Mouse (Mus musculus): ENCODE measurements at regions not wholly inside any gene's neighbourhood (a gene's known extent, or its start where the extent isn't known, plus 50 kb on each side); places are given as distances from the start of the nearest gene placed in this dataset.

DNA sequence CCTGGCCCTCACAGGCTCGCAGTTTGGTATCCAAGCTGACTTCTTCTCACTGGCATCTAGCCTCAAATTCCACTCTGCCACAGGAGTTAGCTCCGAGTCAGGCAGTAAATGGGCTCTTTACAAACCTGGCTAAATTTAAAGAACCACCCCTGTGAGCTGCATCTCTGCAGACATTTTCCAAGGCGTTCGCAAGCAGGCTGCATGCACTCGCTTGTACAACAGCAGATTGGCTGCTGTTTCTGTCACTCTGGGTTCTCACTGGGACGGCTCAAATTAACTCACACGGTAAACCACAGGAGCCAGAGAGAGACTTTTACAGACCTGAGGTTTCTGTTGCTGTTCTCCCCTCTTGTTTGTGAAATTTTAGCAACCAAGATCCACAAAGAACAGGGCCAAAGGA lies 321.3 kb upstream of the Noct start:
- Histone ChIP-seq H3K27me3 (ENCODE audit: control insufficient read depth, insufficient read depth, low read length) (no peaks in the 10 kb centered on the region), H3K4me3 (ENCODE audit: control insufficient read depth, low read depth, low read length) (no peak overlapping the region), H3K36me3 (ENCODE audit: control insufficient read depth, insufficient read depth, low read length) (no peaks in the 10 kb centered on the region), H3K4me1 (ENCODE audit: control insufficient read depth, insufficient read depth, low read length) (peaks cover 7% of the 10 kb centered on the region), H3K27ac (ENCODE audit: control insufficient read depth, insufficient read depth, low read depth, low read length) (no peak overlapping the region)
- TF ChIP-seq CTCF (IDR thresholded peaks at IDR 0.05; ENCODE audit: control insufficient read depth, insufficient read depth, insufficient replicate concordance, low read depth, low read length) (no peak), POLR2A (IDR thresholded peaks at IDR 0.05; ENCODE audit: control insufficient read depth, low read depth, low read length) (no peak)

DNA sequence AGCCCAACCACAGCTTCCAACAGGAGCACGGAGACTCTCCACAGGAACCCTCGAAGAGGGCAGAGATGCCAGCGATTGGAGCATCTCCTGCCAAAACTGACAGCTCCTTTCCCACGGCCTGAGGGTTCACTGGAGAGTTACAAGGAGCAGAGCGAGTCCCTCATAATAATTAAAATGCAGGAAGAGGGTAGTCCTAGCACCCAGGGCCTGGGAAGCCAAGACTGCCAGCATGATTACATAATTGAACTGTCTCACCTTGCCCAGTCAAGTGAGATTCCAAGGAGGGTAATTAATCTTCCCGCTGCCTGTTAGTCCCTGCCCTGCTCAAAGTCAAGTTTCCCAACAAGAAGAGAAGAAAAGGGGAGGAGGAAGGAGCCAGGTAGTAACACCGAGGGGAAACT lies 319.5 kb upstream of the Noct start:
- TF ChIP-seq CTCF (IDR thresholded peaks at IDR 0.05; ENCODE audit: control insufficient read depth, insufficient read depth, insufficient replicate concordance, low read depth, low read length): no peak
- TF ChIP-seq POLR2A (IDR thresholded peaks at IDR 0.05; ENCODE audit: control insufficient read depth, low read depth, low read length): no peak
- peaks cover 7% of the 10 kb centered on the region for H3K4me1 ChIP-seq (ENCODE audit: control insufficient read depth, insufficient read depth, low read length)
- H3K27ac ChIP-seq (ENCODE audit: control insufficient read depth, insufficient read depth, low read depth, low read length): no peak overlapping the region
- H3K27me3 ChIP-seq (ENCODE audit: control insufficient read depth, insufficient read depth, low read length): no peaks in the 10 kb centered on the region
- H3K4me3 ChIP-seq (ENCODE audit: control insufficient read depth, low read depth, low read length): no peak overlapping the region
- no peaks in the 10 kb centered on the region for H3K36me3 ChIP-seq (ENCODE audit: control insufficient read depth, insufficient read depth, low read length)

DNA sequence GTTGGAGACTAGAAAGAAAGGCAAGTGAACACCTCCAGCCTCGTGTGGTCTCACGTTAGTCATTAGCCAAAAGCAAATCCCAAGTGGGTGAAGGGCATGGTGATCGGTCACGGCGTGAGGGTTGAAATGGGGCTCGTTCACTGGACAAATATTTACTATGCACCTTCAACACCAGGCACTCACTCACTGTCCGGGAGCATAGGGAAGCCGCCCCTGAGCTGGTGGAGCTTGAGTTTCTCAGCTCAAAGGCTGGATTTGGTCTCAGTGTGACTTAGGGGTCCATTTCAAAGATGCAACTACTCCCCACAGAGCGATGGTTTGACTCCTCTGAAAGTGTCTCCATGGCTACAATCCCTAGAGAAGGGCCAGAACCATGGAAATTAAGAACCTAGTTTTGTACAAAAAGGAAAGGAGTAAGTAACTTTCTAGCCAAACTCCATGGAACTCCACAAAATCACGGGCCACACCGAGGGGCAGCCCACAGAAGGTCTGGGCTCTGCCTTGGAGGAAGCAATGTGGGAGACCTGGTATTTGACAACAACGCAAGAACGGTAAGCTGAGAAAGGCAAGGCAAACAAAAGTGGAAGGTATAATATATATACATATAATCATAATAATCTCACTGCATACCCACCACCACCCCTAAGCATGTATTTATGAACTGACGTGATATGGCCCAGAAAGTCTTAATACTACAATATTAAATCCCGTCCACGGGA lies 318.8 kb upstream of the Noct start:
- Histone ChIP-seq H3K4me3 (ENCODE audit: control insufficient read depth, low read depth, low read length) (peak overlapping the region; percentile 52), H3K27ac (ENCODE audit: control insufficient read depth, insufficient read depth, low read depth, low read length) (no peak overlapping the region), H3K36me3 (ENCODE audit: control insufficient read depth, insufficient read depth, low read length) (no peaks in the 10 kb centered on the region), H3K4me1 (ENCODE audit: control insufficient read depth, insufficient read depth, low read length) (peaks cover 7% of the 10 kb centered on the region), H3K27me3 (ENCODE audit: control insufficient read depth, insufficient read depth, low read length) (no peaks in the 10 kb centered on the region)
- no peak for TF ChIP-seq POLR2A (IDR thresholded peaks at IDR 0.05; ENCODE audit: control insufficient read depth, low read depth, low read length)
- TF ChIP-seq CTCF (IDR thresholded peaks at IDR 0.05; ENCODE audit: control insufficient read depth, insufficient read depth, insufficient replicate concordance, low read depth, low read length): no peak

DNA sequence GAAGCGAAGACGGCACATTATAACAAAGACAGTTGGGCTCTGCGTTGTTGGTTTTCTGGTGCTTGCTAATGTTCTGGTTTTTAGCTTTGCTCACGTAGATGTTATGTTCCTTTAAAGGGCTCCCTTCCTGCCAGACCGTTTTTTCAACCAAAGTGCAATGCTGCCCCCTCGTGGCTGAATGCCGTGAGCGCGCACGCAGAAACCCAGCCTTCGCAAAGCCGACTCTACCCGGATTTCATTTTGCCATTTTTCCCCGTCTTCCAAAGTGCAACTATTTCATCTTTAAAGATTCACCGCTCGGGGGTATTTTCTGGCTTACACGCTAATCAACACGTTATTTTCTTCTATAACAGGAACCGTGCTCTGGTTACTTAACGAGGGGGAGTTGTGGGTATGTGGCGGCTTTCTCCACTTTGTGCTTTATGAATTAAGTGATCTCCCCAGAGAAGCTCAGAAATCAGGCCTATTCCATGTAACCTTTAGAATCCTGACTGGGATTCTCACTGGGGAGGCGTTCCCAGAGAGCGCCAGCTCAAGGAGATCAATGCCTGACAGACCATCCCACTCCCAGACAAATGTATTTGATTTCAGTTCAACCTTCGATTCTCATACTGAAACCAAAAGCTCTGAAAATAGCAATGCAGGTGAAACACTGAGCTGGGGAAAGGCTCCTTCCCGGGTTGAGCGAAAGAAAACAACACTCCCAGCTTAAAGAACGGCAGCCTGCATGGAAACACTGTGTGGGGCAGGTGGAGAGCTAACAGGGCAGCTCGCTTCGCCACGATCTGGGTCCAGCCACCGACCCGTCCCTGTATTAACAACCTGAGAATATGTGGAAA lies 318.0 kb upstream of the Noct start:
- peak overlapping the region; percentile 69 for H3K4me3 ChIP-seq (ENCODE audit: control insufficient read depth, low read depth, low read length)
- no peaks in the 10 kb centered on the region for H3K36me3 ChIP-seq (ENCODE audit: control insufficient read depth, insufficient read depth, low read length)
- H3K27me3 ChIP-seq (ENCODE audit: control insufficient read depth, insufficient read depth, low read length): no peaks in the 10 kb centered on the region
- peaks cover 7% of the 10 kb centered on the region for H3K4me1 ChIP-seq (ENCODE audit: control insufficient read depth, insufficient read depth, low read length)
- H3K27ac ChIP-seq (ENCODE audit: control insufficient read depth, insufficient read depth, low read depth, low read length): 0 out of 2 replicates have a peak overlapping the region, but pooled peaks have one; percentile 39
- TF ChIP-seq CTCF (IDR thresholded peaks at IDR 0.05; ENCODE audit: control insufficient read depth, insufficient read depth, insufficient replicate concordance, low read depth, low read length): peak; percentile 93
- no peak for TF ChIP-seq POLR2A (IDR thresholded peaks at IDR 0.05; ENCODE audit: control insufficient read depth, low read depth, low read length)

DNA sequence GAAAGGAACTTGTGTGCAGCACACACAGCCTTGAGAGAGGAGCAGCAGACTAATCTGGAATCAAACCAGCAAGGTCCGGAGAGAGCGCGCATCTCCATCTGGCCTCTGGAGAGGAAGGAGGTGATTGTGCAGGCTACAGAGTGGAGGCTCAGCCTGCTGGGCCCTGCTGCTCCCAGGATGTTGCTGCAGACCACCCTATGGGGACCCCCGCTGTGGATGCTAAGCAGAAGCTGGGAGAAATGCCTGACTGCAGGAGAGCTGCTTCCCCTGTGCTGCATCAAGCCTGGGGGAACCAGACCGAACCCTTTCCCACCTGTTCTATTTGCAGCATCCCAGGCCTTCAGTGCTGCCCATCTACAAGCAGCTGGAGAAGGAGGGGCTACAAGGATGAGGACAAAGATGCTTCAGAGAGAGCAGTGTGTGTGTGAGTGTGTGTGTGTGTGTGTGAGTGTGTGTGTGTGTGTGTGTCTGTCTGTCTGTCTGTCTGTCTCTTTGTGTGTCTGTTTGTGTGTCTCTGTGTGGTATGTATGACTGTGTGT lies 311.2 kb upstream of the Noct start:
- no peaks in the 10 kb centered on the region for H3K27me3 ChIP-seq (ENCODE audit: control insufficient read depth, insufficient read depth, low read length)
- no peak overlapping the region for H3K4me3 ChIP-seq (ENCODE audit: control insufficient read depth, low read depth, low read length)
- H3K27ac ChIP-seq (ENCODE audit: control insufficient read depth, insufficient read depth, low read depth, low read length): no peak overlapping the region
- no peaks in the 10 kb centered on the region for H3K36me3 ChIP-seq (ENCODE audit: control insufficient read depth, insufficient read depth, low read length)
- no peak for TF ChIP-seq CTCF (IDR thresholded peaks at IDR 0.05; ENCODE audit: control insufficient read depth, insufficient read depth, insufficient replicate concordance, low read depth, low read length)
- TF ChIP-seq POLR2A (IDR thresholded peaks at IDR 0.05; ENCODE audit: control insufficient read depth, low read depth, low read length): no peak
- H3K4me1 ChIP-seq (ENCODE audit: control insufficient read depth, insufficient read depth, low read length): no peaks in the 10 kb centered on the region

DNA sequence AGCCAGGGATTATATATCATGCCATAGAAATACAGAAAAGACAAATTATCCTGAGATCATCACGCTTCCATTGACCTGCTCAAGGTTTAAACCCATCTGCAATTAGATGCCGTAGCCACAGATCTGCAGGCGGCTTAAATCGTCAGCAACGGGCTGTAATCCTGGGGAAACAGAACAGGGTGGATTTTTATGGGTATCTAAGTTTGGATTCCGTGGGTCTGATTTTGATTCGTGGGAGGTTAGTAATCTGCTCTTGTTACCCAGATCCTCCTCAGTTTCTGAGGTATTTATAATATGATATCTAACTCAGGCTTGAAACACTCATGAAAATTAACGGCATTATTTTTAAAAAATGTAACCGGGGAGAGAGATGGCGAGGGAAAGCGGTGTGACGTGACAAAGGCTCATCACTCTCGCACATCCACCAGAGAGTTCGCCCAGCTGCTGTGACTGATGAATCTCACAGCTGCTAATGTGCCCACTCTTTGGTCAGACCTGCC lies 309.3 kb upstream of the Noct start:
- Histone ChIP-seq H3K27me3 (ENCODE audit: control insufficient read depth, insufficient read depth, low read length) (no peaks in the 10 kb centered on the region), H3K4me1 (ENCODE audit: control insufficient read depth, insufficient read depth, low read length) (no peaks in the 10 kb centered on the region), H3K4me3 (ENCODE audit: control insufficient read depth, low read depth, low read length) (no peak overlapping the region), H3K36me3 (ENCODE audit: control insufficient read depth, insufficient read depth, low read length) (no peaks in the 10 kb centered on the region), H3K27ac (ENCODE audit: control insufficient read depth, insufficient read depth, low read depth, low read length) (no peak overlapping the region)
- TF ChIP-seq CTCF (IDR thresholded peaks at IDR 0.05; ENCODE audit: control insufficient read depth, insufficient read depth, insufficient replicate concordance, low read depth, low read length): no peak
- TF ChIP-seq POLR2A (IDR thresholded peaks at IDR 0.05; ENCODE audit: control insufficient read depth, low read depth, low read length): no peak

DNA sequence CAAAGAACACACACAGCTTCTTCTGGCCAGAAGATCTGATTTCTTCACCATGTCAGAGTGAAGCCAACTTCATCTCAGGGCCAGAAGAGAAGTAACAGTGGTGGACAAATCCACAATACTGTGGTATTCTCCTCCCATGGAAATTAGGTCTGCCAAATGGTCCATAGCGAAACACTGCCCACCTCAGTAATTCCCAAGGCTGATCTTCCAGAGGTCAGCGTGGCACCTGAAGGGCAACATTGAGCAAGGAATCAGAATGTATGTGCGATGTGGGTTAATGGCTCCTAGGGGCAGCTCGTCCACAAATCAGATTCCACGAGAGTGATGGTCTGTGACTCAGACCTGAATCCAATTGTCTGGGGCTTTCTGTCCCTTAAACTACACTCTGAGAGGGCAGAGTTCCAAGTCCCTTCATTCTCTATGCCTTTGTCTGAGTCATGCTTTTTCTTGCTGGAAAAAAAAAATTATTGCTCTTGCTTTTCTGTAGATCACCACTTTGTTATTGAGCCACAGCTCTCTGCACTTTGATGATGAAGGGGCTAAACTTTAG lies 307.9 kb upstream of the Noct start:
- Histone ChIP-seq H3K4me1 (ENCODE audit: control insufficient read depth, insufficient read depth, low read length) (no peaks in the 10 kb centered on the region), H3K27ac (ENCODE audit: control insufficient read depth, insufficient read depth, low read depth, low read length) (peak overlapping the region; percentile 25; the same call in 1 of the 2 replicates), H3K27me3 (ENCODE audit: control insufficient read depth, insufficient read depth, low read length) (no peaks in the 10 kb centered on the region), H3K36me3 (ENCODE audit: control insufficient read depth, insufficient read depth, low read length) (no peaks in the 10 kb centered on the region), H3K4me3 (ENCODE audit: control insufficient read depth, low read depth, low read length) (no peak overlapping the region)
- TF ChIP-seq CTCF (IDR thresholded peaks at IDR 0.05; ENCODE audit: control insufficient read depth, insufficient read depth, insufficient replicate concordance, low read depth, low read length) (no peak), POLR2A (IDR thresholded peaks at IDR 0.05; ENCODE audit: control insufficient read depth, low read depth, low read length) (no peak)

All from testis, adult 2 months (tissue).